8 mouse cellular contexts compared by ENCODE assay signal in genomic region chr8:76898721-76899410, GRCm38 (mm10). TPM values are rescaled to one million over a fixed set of nuclear protein-coding genes. Genes with fewer than 3 reads are reported as not detected.
DNase-seq lines count a peak whose midpoint lies in the region; ATAC-seq and TF ChIP-seq lines count a peak whose summit lies in the region.

No protein-coding gene starts in this region.

- H3K27ac ChIP-seq in hindbrain, embryonic 13.5 days: peak overlapping the region; percentile 30; the same call in 1 of the 2 replicates
- H3K27ac ChIP-seq in left cerebral cortex, adult 2 months: peak overlapping the region; percentile 92

- H3K9ac ChIP-seq in hindbrain, embryonic 13.5 days: peak overlapping the region; percentile 79

- no peak for TF ChIP-seq CTCF in left cerebral cortex, adult 2 months (IDR thresholded peaks at IDR 0.05)

- intact Hi-C loops in left cerebral cortex, adult 2 months (cut with DNase I): loop anchor here (5.0 to 10.0 kb wide), 2 partner anchors 364 to 832 kb away; no protein-coding TSS in a partner anchor

- H3K4me1 ChIP-seq in hindbrain, embryonic 13.5 days (replicated peaks): peaks cover 33% of the 10 kb centered on the region

- DNase-seq in NIH3T3 (ENCODE audit: low read depth): peak; percentile 22
- peak; percentile 81 for DNase-seq in cerebellum, adult 9-10 months
- DNase-seq in frontal cortex, postnatal 36 days (ENCODE audit: low spot score in 2 of 2): peak; percentile 54 to 59
- peak; percentile 63 to 66 for DNase-seq in left cerebral cortex, adult 2 months (ENCODE audit: extremely low spot score in 1 of 2, low spot score in 2 of 2)
- peak; percentile 79 to 81 for DNase-seq in lung, postnatal 4 days
- peak; percentile 69 for DNase-seq in retina, postnatal 7 days (ENCODE audit: low read depth, low spot score)
- peak; percentile 47 to 67 for DNase-seq in urinary bladder, postnatal 4 days (ENCODE audit: low spot score in 2 of 2)

- peak overlapping the region; percentile 100 for H3K4me2 ChIP-seq in hindbrain, embryonic 13.5 days

- ATAC-seq in hindbrain, embryonic 13.5 days (ENCODE audit: low FRiP score): peak; percentile 37

- H3K36me3 ChIP-seq in hindbrain, embryonic 13.5 days: no peaks in the 10 kb centered on the region

- 1% methylated on average over 47 of the region's 60 CpGs for WGBS in hindbrain, embryonic 13.5 days

- peak overlapping the region; percentile 71 for H3K4me3 ChIP-seq in hindbrain, embryonic 13.5 days
- H3K4me3 ChIP-seq in left cerebral cortex, adult 2 months: peak overlapping the region; percentile 84

- H3K9me3 ChIP-seq in hindbrain, embryonic 13.5 days: no peaks in the 10 kb centered on the region

- peaks cover 42% of the 10 kb centered on the region for H3K27me3 ChIP-seq in hindbrain, embryonic 13.5 days

RNA-seq across cellular contexts. Expression of gene Nr3c2, which starts 0.4 kb away (rescaled TPM):
- 2.3 and 3.4 TPM in 2 replicates for polyA plus RNA-seq in hindbrain, embryonic 13.5 days (2015; fragmentation: Nextera tagmentation; extraction: Ambion mirVana)
- 10 to 100 TPM; 34.8 to 37.4 TPM for total RNA-seq in left cerebral cortex, adult 2 months (2021)

Comparison
In these comparisons a context has a peak if more than half of its experiments do, and no peak if none do; other contexts are left out.
1. Peak in every context shown above with its lines: DNase-seq, ATAC-seq, H3K4me3 ChIP-seq and H3K27ac ChIP-seq.
2. DNase-seq: peak in every context shown above with its lines; median percentile 81 in cerebellum, adult 9-10 months; 80 in lung, postnatal 4 days; 69 in retina, postnatal 7 days; 64 in left cerebral cortex, adult 2 months; 57 in urinary bladder, postnatal 4 days; 56 in frontal cortex, postnatal 36 days; 22 in NIH3T3.